Mouse (Mus musculus) brain, embryonic 14.5 days (tissue): ENCODE results near the gene Ugt1a6a. TPM values are rescaled to one million over a fixed set of nuclear protein-coding genes. Genes with fewer than 3 reads are reported as not detected.

Source experiments
- DNase-seq: peaks from one replicate; pipeline ENCODE4 v3.0.0-alpha.2; 2011; ENCODE audit warnings: low read depth
- CTCF ChIP-seq: fragments of 200-500 bp; IDR thresholded peaks from 2 replicates; pipeline ENCODE4 v1.5.1; 2012; ENCODE audit warnings: inconsistent platforms, mild to moderate bottlenecking, moderate library complexity, borderline replicate concordance; ENCODE audit not compliant: insufficient read depth, insufficient read length; ENCODE audit errors: extremely low read depth
- POLR2A ChIP-seq: fragments of 200-500 bp; IDR thresholded peaks from 2 replicates; pipeline ENCODE4 v1.6.1; 2012; ENCODE audit warnings: mild to moderate bottlenecking, inconsistent platforms, borderline replicate concordance; ENCODE audit not compliant: poor library complexity, insufficient read depth, insufficient read length, severe bottlenecking; ENCODE audit errors: extremely low read depth
- polyA plus RNA-seq: library from polyadenylated mRNA; depleted of rRNA; stranded (reverse); fragments of >200 nt; gene quantifications from 2 replicates; pipeline ENCODE4 v1.2.3, GENCODE M21; 2012; rRNA removed

The Ugt1a6a gene
- polyA plus RNA-seq, 1 experiment, result 2.0 TPM

- TF ChIP-seq CTCF (no peak), POLR2A (no peak)
- no peak for DNase-seq
Measured at GRCm38 (mm10) chr1:88262961-88263360, 128.4 kb downstream of the Ugt1a6a start.

DNA sequence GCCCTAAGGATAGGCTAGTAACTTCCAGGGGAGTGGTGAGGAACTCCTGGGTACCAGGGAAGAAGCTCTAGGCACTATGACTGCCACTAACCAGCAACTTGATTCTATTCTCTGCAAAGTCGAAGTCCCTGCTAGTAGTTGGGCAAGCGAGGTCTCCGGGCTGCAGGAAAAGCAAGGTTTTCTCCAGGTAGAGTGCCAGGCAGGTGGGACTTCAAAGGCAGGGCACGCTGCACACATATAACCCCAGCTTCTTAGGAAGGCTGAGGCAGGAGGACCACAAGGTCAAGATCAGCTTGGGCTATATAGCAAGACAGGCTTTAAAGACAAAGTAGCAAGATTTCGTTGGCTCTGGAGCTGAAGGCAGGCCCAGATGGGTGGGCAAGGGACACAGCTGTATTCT lies 129.2 kb downstream of the Ugt1a6a start:
- TF ChIP-seq CTCF (no peak), POLR2A (no peak)
- DNase-seq, result no peak

DNA sequence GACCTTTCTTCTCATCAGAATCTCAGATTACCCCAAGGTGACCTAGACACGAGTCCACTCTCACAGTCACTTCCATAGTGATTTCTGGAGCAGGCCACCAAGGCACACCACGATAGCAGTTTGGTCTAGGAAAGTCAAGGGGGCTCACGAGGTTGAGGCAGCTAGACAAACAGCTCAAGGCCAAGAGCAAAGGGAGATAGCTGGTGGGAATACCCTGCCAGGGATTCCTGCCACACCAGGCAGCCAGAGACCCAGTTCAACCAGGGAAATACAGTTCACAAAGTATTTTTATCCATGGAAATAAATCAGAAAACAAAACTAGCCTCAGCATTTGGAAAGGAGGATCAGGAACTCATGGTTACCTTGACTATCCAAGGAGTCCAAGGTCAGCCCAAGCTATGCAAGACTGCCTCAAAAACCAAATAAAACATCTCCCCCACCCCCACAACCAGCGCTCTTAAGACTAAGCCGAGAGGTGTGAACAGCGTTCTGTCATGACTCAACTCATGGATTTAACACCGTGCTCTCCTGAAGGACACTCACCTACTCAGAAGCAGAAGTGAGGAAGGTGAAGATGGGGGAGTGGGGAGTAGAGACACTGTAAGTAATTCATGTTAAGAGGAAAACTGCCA lies 129.7 kb downstream of the Ugt1a6a start:
- DNase-seq, result no peak
- no peak for TF ChIP-seq POLR2A
- TF ChIP-seq CTCF, result no peak

GRCm38 (mm10) chr1:88264869-88265240 lies 130.2 kb downstream of the Ugt1a6a start:
- TF ChIP-seq CTCF, result no peak
- no peak for TF ChIP-seq POLR2A
- DNase-seq, result no peak

DNA sequence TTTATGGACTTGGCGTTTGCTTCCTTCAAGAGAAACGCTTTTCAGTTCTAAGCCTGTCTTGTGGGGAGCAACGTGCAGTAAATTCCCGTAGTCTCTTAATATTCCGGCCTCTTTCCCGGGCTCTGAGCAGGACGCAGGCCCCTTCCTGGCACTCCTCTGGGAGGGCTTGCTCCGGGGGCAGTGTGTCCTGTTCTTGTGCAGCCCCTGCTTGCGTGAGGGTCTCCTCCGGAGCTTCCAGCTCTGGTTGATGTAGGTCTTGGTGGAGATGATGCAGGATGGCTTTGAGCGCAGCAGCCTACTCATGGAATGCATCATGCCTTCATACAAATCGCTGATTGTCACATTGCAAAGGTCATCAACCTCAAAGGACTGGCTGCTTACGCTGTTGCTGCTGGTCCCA lies 131.5 kb downstream of the Ugt1a6a start:
- no peak for DNase-seq
- TF ChIP-seq CTCF (no peak), POLR2A (no peak)

DNA sequence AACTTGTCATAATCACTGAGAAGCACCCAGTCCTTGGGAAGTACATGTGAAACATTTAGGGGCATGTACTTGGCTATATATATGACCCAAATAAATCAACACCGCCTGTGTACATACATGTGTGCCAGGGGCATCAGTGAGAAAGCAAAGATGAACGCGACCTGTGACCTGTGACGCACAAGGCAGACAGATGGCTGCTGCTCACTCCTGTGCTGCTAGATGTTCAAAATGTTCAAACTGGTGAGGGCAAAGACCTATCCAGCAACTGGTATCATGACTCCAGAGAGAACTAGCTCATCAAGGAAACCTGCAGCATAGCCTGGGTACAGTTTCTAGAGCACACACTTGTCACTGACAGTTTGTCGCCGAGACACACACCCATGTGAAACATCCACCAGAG lies 132.9 kb downstream of the Ugt1a6a start:
- TF ChIP-seq CTCF (no peak), POLR2A (no peak)
- no peak for DNase-seq

- no peak for TF ChIP-seq CTCF
- no peak for TF ChIP-seq POLR2A
- no peak for DNase-seq
Measured at GRCm38 (mm10) chr1:88268070-88268469, 133.5 kb downstream of the Ugt1a6a start.

Other genes starting within 250 kb of the Ugt1a6a start
- gene Usp40, start 126.3 kb upstream of the Ugt1a6a start, polyA plus RNA-seq, result 21.4 and 23.5 TPM in 2 replicates
- gene Ugt1a10, start 79.4 kb upstream of the Ugt1a6a start, polyA plus RNA-seq, result not detected in 2 replicates
- not detected in 2 replicates for gene Ugt1a9, start 64.0 kb upstream of the Ugt1a6a start, polyA plus RNA-seq
- gene Ugt1a8, start 47.0 kb upstream of the Ugt1a6a start, polyA plus RNA-seq, result not detected in 2 replicates
- gene Ugt1a7c, start 39.7 kb upstream of the Ugt1a6a start, polyA plus RNA-seq, result 0.72 and 0.81 TPM in 2 replicates
- 0.92 and 1.8 TPM in 2 replicates for gene Ugt1a6b, start 31.6 kb upstream of the Ugt1a6a start, polyA plus RNA-seq
- 0.04 TPM in 1 of 2 replicates, not detected in the other for gene Ugt1a5, start 31.2 kb downstream of the Ugt1a6a start, polyA plus RNA-seq
- 0.05 TPM in 1 of 2 replicates, not detected in the other for gene Ugt1a2, start 65.8 kb downstream of the Ugt1a6a start, polyA plus RNA-seq
- gene Dnajb3, start 71.0 kb downstream of the Ugt1a6a start, polyA plus RNA-seq, result 9.8 and 12.6 TPM in 2 replicates
- gene Ugt1a1, start 77.2 kb downstream of the Ugt1a6a start, polyA plus RNA-seq, result 0.14 and 0.15 TPM in 2 replicates
- gene Mroh2a, start 92.2 kb downstream of the Ugt1a6a start, polyA plus RNA-seq, result 0.04 and 0.14 TPM in 2 replicates
- 140 and 179 TPM in 2 replicates for gene Hjurp, start 142.8 kb downstream of the Ugt1a6a start, polyA plus RNA-seq
- gene Trpm8, start 142.9 kb downstream of the Ugt1a6a start, polyA plus RNA-seq, result 0.10 TPM in 2 replicates